Mouse (Mus musculus) erythroblast, embryonic 14.5 days (primary cell): ENCODE measurements around the gene Batf3.

Experiments
- GATA1 ChIP-seq: IDR thresholded peaks from 2 replicates; pipeline ENCODE4 v1.6.1; 2012; ENCODE audit warnings: low read length, inconsistent platforms, mixed read lengths
- TAL1 ChIP-seq: IDR thresholded peaks from 3 replicates; pipeline ENCODE4 v1.6.1; 2012; ENCODE audit warnings: low read length, inconsistent platforms, mixed read lengths

DNA sequence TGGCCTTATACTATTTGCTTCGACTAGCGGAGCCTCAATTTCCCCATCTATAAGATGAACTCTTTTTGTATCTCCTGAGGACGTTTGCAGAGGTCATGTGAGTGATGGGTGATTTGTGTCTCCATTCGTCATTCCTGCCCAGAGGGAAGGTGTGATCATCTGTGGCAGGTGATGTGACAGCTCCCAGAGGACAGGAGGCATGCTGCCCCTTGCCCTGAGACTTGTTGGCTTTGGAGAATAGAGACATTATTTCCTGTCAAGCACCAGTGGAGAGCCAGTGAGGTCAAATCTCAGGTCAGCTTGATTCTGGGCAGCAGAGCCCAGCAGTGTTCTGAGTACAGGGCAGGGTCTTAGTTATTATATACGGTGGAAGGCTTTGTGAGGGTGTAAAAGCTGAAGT is 1.5 kb downstream of the Batf3 start:
- TF ChIP-seq GATA1, result no peak
- no peak for TF ChIP-seq TAL1
